Mouse (Mus musculus) heart, embryonic 12.5 days (tissue): ENCODE data around the gene Gtf3c4. TPM values are rescaled to one million over a fixed set of nuclear protein-coding genes. Genes with fewer than 3 reads are reported as not detected.

Source experiments
- ATAC-seq: fragments of 200-750 bp; cut with Nextera tagmentation; 2 replicates; pipeline ENCODE4 v1.8.0; 2017; ENCODE audit warnings: moderate TSS enrichment, moderate library complexity; ENCODE audit not compliant: insufficient number of reproducible peaks, low FRiP score
- H3K27ac ChIP-seq: fragments of 300-500 bp; sonication (generic); 2 replicates; pipeline ENCODE4 v1.5.1; 2016; ENCODE audit warnings: mild to moderate bottlenecking, moderate library complexity; ENCODE audit not compliant: poor library complexity, severe bottlenecking
- H3K27me3 ChIP-seq: fragments of 300-500 bp; sonication (generic); replicated peaks from 2 replicates; pipeline ENCODE4 v1.6.1; 2016; ENCODE audit warnings: mild to moderate bottlenecking, moderate library complexity
- H3K36me3 ChIP-seq: fragments of 300-500 bp; sonication (generic); 2 replicates; pipeline ENCODE4 v1.6.1; 2016; ENCODE audit warnings: mild to moderate bottlenecking, moderate library complexity
- H3K4me1 ChIP-seq: fragments of 300-500 bp; sonication (generic); replicated peaks from 2 replicates; pipeline ENCODE4 v1.6.1; 2016; ENCODE audit warnings: mild to moderate bottlenecking
- H3K4me2 ChIP-seq: fragments of 300-500 bp; sonication (generic); 2 replicates; pipeline ENCODE4 v1.6.1; 2016; ENCODE audit warnings: mild to moderate bottlenecking, moderate library complexity
- H3K4me3 ChIP-seq: fragments of 300-500 bp; sonication (generic); 2 replicates; pipeline ENCODE4 v1.5.1; 2016; ENCODE audit warnings: mild to moderate bottlenecking
- H3K9ac ChIP-seq: fragments of 300-500 bp; sonication (generic); 2 replicates; pipeline ENCODE4 v1.6.1; 2016; ENCODE audit warnings: mild to moderate bottlenecking, moderate library complexity
- H3K9me3 ChIP-seq: fragments of 300-500 bp; sonication (generic); replicated peaks from 2 replicates; pipeline ENCODE4 v1.6.1; 2016; ENCODE audit warnings: mild to moderate bottlenecking, moderate library complexity
- WGBS: fragments of 180-500 bp; shearing (Covaris S2); methylation state at CpG from one replicate; pipeline ENCODE4 v1.1.7; 2016; 5-methylcytosine and 5-hydroxymethylcytosine counted together
- polyA plus RNA-seq: library from polyadenylated mRNA; unstranded; fragments of >200 nt; fragmentation: Nextera tagmentation; extraction: Ambion mirVana; gene quantifications from 2 replicates; pipeline ENCODE4 v1.2.1, GENCODE M21; 2016

Gene Gtf3c4
- polyA plus RNA-seq, 1 experiment from 2014 or later: 14.7 TPM

- Histone ChIP-seq H3K9me3 (no peaks in the 10 kb centered on the region), H3K27ac (no peak overlapping the region), H3K9ac (no peak overlapping the region), H3K4me3 (no peak overlapping the region), H3K4me2 (no peak overlapping the region), H3K4me1 (peaks cover 42% of the 10 kb centered on the region), H3K36me3 (no peaks in the 10 kb centered on the region), H3K27me3 (no peaks in the 10 kb centered on the region)
- 38% methylated on average over 8 of the region's 8 CpGs for WGBS
- no peak for ATAC-seq
Measured at GRCm38 (mm10) chr2:28774073-28774472, 66.1 kb downstream of the Gtf3c4 start.

Other genes starting within 250 kb of the Gtf3c4 start
- gene Gfi1b, start 218.4 kb downstream of the Gtf3c4 start, polyA plus RNA-seq: 3.9 and 5.6 TPM in 2 replicates
- 16.7 and 17.6 TPM in 2 replicates for gene Tsc1, start 199.1 kb downstream of the Gtf3c4 start, polyA plus RNA-seq
- 1.2 and 2.2 TPM in 2 replicates for gene Spaca9, start 140.6 kb downstream of the Gtf3c4 start, polyA plus RNA-seq
- gene Ak8, start 140.2 kb downstream of the Gtf3c4 start, polyA plus RNA-seq: 0.42 and 0.51 TPM in 2 replicates
- 10.2 TPM in 2 replicates for gene Ddx31, start within 50 bp of the Gtf3c4 start, polyA plus RNA-seq
- gene Barhl1, start 76.3 kb upstream of the Gtf3c4 start, polyA plus RNA-seq: not detected in 2 replicates
- 0.24 and 0.27 TPM in 2 replicates for gene Cfap77, start 214.7 kb upstream of the Gtf3c4 start, polyA plus RNA-seq
- 7.2 and 7.4 TPM in 2 replicates for gene Ttf1, start 219.9 kb upstream of the Gtf3c4 start, polyA plus RNA-seq